Mouse (Mus musculus) Patski (cell line): ENCODE results near the gene Ptprcap. TPM values are rescaled to one million over a fixed set of nuclear protein-coding genes. Genes with fewer than 3 reads are reported as not detected.

ENCODE experiments used
- ATAC-seq: fragments of 100-300 bp; one replicate; pipeline ENCODE4 v1.8.0; 2021
- CTCF ChIA-PET: fragments of 350-600 bp; sonication (Branson Sonifier 250); formaldehyde crosslinking; loops from one replicate; lab custom pipeline; 2022; ENCODE audit warnings: inconsistent platforms; lab: Charles Lee
- POLR2A ChIA-PET: fragments of 350-600 bp; sonication (Branson Sonifier 250); formaldehyde crosslinking; loops from one replicate; lab custom pipeline; 2022; ENCODE audit warnings: antibody characterized with exemption, inconsistent platforms; lab: Charles Lee
- DNase-seq: peaks from one replicate; pipeline ENCODE4 v3.0.0-alpha.2; 2011; ENCODE audit warnings: low read depth, low spot score
- H3K27me3 ChIP-seq: fragments of 371-371 bp; one replicate; pipeline ENCODE4 v1.5.1; 2021
- CTCF ChIP-seq: fragments of 100-300 bp; IDR thresholded peaks from one replicate; pipeline ENCODE4 v1.5.1; 2021
- in situ Hi-C: fragments of 300-500 bp; cut with MboI; formaldehyde crosslinking; loops from 3 replicates; pipeline ENCODE4 v1.11.1; 2018; ENCODE audit warnings: low pct_unique_long_range_greater_than_20kb, mixed read lengths
- polyA plus RNA-seq: library from polyadenylated mRNA; unstranded; gene quantifications from one replicate; pipeline ENCODE4 v1.2.3, GENCODE M21; 2021

Gene Ptprcap
- polyA plus RNA-seq, 1 experiment from 2014 or later: 0.62 TPM

DNA sequence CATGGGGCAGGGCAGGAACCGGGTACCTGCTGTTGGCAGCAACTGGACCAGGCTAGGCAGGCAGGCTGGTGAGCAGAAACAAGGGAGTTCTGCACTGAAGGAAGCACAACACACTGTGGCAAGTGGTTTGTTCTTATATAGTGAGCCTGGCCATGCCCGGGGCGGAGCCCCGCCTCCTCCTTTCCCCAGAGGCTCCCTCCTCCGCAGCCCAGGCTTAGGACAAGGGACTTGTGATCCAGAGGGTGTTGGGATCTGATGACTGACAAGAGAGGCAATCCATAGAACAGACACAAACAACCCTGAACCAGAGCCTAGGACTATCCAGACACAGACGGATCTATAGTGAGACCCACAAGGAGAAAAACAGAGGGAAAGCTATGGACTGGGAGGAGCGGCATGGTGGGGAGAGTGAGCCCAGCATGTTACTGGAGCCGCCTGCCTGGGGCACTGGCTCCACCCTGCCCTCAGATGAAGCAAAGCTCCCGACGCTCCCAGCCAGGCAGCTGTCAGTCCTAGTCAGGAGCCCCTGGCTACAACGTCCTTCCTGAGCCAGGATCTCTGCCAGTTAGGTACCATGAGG, 22.1 kb downstream of the Ptprcap start, which contains the start of gene Carns1:
Carns1 (minus strand) TSS at position 112 of the 580 bp plus-strand sequence.
- in situ Hi-C loops: no loop called here
- CTCF ChIA-PET: interaction anchor here (1.3 to 1.4 kb wide), 2 partner anchors 10 to 17 kb away, joined by 3 read pairs; no protein-coding TSS in a partner anchor
- TF ChIP-seq CTCF: no peak
- POLR2A ChIA-PET: interaction anchor here (1.4 kb wide), 1 partner anchor 10 kb away, joined by 3 read pairs; no protein-coding TSS in a partner anchor
- H3K27me3 ChIP-seq: no peaks in the 10 kb centered on the region
- no peak for DNase-seq
- no peak for ATAC-seq

DNA sequence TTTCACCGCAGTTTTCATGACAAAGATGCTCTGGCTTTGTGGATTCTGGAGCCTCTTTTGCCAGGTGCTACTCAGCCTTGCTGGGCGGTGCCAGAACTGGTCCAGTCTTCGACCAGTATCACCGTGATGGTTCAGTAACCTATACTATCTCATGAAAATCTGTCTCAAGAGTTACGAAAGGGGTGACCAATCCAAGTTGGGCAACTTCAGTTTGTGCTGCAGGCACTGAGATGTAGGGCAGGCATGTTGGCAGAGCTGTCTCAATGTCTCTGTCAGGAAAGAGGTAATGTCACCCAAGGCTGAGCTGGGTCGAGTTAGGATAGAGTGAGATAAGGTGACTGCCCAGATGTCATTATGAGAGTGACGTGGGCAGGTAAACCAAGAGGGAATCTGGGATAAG, 27.0 kb downstream of the Ptprcap start:
- in situ Hi-C loops: no loop called here
- no peaks in the 10 kb centered on the region for H3K27me3 ChIP-seq
- ChIA-PET POLR2A (no interaction called here), CTCF (interaction anchor here (1.7 to 2.4 kb wide), 2 partner anchors 8 to 10 kb away, joined by 4 to 8 read pairs; no protein-coding TSS in a partner anchor)
- no peak for DNase-seq
- TF ChIP-seq CTCF: no peak
- ATAC-seq: no peak

DNA sequence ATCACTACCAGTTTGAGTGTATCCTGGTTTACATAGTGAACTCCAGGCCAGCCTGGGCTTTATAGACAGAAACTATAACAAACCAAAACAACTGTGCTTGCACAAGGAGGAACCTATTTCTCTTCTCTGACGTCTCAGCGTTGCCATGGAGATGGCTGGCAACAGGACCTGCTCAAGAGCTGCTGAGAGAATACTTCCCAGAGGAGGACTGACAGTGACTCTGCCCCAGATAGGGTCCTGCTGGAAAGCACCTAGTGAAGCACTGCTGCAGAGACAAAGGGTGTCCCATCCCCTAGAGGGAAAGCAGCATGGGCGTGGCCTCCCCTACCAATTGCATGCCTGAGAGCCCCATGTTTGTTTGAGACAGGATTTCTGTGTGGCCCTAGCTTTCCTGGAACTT, 28.5 kb downstream of the Ptprcap start:
- DNase-seq: no peak

DNA sequence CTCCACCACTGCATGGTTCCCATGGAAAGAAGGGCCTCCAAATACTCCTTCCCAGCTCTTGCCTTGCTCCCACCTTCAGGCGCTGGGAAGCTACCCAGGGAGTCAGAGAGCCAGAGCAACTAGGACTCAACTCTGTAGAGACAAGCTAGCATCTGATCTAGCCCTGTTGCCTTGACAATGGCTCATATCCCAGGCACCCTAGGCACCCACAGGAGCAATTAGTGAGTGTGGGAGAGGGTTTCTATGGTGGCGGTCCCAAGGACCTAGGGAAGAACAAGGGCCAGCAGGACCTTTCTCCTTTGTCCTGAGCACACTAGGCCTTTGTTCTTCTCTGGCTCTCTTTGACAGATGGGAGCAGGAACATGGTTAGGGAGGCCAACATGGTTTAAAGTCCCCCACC, 30.3 kb downstream of the Ptprcap start:
- in situ Hi-C loops: no loop called here
- no peak for ATAC-seq

More for the DNA sequence above, 28.5 kb downstream of the Ptprcap start:
- in situ Hi-C loops: no loop called here
- no peaks in the 10 kb centered on the region for H3K27me3 ChIP-seq
- ATAC-seq: no peak
- ChIA-PET CTCF (interaction anchor here (1.7 to 2.4 kb wide), 2 partner anchors 10 to 12 kb away, joined by 4 to 8 read pairs; no protein-coding TSS in a partner anchor), POLR2A (interaction anchor here (1.3 to 1.6 kb wide), 2 partner anchors 10 to 20 kb away, joined by 4 to 7 read pairs; partner anchors contain the start of gene Rad9a)
- TF ChIP-seq CTCF: no peak

DNA sequence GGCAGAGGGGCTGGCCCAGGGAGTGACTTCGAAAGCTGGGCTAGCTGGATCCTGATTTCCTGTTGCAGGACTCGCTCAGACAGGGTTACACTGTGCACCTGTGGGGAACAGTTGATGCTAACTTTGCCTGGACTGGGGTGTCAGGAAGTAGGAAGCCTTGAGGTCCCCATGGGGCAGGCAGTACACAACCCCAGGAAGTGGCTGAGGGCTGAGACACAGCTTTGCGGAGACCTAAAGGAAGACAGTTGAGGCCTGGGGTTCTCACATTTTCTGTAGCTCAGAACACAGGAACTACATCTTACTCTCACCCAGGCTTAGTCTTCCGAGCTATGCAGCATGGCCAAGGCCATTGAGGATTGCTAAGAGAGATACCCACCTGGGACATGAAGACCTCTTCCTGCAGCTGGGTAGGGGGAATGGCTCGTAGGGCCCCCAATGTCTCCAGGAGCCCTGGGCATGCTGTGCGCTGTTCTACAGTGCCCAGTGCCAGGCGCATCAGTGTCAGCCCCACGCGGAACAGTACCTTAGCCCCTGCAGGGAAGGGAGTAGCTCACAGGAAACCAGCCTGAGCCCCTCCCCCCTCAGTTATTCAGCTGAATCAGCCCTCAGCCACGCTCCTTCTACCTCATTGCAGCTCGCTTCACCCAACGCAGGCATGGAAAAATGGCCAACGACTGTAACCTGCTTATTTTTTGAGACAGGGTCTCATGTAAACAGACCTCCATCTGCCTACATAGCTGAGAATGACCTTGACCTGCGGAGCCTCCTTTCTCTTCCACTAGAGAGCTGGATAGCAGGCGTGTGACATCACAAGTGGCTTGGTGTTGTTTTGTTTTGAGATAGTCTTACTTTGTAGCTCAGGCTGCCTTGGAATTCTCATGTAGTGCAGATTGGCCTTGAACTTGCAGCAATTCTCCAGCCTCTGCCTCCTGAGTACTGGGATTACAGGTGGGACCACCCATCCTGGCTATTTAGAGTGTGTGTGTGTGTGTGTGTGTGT, 31.9 kb downstream of the Ptprcap start:
- no peak for ATAC-seq
- no peaks in the 10 kb centered on the region for H3K27me3 ChIP-seq
- TF ChIP-seq CTCF: no peak
- CTCF ChIA-PET: interaction anchor here (1.1 kb wide), 1 partner anchor 10 kb away, joined by 3 read pairs; the partner anchor contains the start of gene Carns1
- in situ Hi-C loops: no loop called here
- POLR2A ChIA-PET: interaction anchor here (0.6 to 1.0 kb wide), 2 partner anchors 22 to 135 kb away, joined by 3 read pairs; partner anchors contain the start of gene Rps6kb2
- no peak for DNase-seq

More for the DNA sequence above, 30.3 kb downstream of the Ptprcap start:
- no peak for DNase-seq
- H3K27me3 ChIP-seq: no peaks in the 10 kb centered on the region
- POLR2A ChIA-PET: interaction anchor here (0.6 to 1.5 kb wide), 2 partner anchors 14 to 65 kb away, joined by 3 read pairs; no protein-coding TSS in a partner anchor
- TF ChIP-seq CTCF: no peak
- CTCF ChIA-PET: no interaction called here

DNA sequence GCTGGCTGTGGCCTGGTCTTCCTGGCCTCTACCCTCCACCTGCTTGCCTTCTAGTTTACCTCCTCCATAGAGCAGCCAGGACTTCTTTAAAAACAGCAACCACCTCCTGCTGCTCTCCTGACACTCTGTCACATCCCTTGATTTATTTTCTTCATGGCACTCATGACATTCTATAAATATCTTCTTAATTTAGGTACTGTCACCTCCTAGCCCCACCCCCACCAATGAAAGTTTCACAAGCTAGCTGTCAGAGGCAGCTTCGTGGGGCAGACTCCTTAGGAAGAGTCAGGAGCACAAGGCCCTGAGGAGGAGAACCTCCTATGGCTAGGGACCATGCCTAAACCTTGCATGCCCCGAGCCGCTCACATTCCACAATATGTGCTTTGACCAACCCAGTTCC, 33.9 kb downstream of the Ptprcap start:
- in situ Hi-C loops: no loop called here
- no peaks in the 10 kb centered on the region for H3K27me3 ChIP-seq
- DNase-seq (no peak), ATAC-seq (no peak)
- ChIA-PET CTCF (interaction anchor here (1.2 to 1.7 kb wide), 2 partner anchors 9 to 17 kb away, joined by 4 read pairs; no protein-coding TSS in a partner anchor), POLR2A (no interaction called here)
- TF ChIP-seq CTCF: no peak

DNA sequence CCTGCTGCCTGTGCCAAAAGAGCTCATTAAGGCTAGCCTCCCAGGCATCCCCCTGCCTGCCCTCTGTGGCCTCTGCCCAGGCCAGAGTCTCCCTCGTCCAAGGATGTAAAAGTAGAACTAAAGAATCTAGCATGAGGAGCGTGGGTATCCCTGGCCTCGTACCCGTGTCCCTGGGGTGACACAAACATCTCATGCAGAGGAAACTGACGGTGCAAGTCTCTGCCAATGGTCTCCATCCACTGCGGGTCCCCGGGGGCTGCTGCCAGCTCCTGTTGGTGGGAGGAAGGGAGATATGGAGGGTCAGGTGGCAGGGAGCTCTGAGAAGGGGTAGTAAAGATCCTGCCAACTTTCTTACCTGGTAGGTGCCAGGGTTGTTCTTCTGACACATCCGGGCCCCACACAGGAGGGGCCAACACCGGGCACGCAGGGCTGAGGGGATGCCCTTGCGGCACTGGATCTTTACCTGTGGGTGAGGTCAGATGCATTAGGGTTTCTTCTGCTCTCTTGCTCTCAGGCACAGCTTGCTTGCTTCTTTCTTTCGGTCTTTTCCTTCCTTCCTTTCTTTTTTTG, 35.7 kb downstream of the Ptprcap start:
- CTCF ChIA-PET: interaction anchor here (0.9 kb wide), 1 partner anchor 10 kb away, joined by 3 read pairs; no protein-coding TSS in a partner anchor
- DNase-seq (no peak), ATAC-seq (no peak)
- H3K27me3 ChIP-seq: no peaks in the 10 kb centered on the region
- TF ChIP-seq CTCF: no peak
- POLR2A ChIA-PET: interaction anchor here (1.3 kb wide), 1 partner anchor 10 kb away, joined by 3 read pairs; no protein-coding TSS in a partner anchor
- in situ Hi-C loops: no loop called here

DNA sequence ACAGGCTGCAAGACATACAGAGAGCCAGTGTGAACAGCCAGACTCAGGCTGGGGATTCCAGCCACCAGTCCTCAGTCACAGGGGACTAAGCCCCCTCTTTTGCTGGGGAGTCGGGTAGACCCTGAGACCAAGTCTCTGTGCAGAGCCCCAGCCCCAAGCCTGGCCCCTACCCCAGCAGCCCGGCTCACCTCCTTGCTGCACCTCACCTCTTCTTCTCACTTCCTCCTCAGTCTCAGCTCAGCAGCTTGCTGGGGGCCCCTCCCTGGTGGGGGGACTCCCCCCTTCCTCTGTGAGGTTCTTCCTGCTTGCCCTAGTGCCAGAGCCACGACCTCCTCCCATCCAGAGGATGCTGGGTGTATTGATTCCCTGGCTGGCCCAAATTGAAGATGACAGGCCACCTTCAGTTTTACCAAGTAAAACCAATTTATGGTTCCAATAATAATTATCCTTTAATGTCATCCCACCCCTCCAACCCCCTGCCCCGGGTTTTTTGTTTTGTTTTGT, 37.5 kb downstream of the Ptprcap start, which contains the start of gene Tbc1d10c:
Tbc1d10c (minus strand) TSS at position 454 of the 504 bp plus-strand sequence.
- DNase-seq: no peak
- in situ Hi-C loops: no loop called here
- ChIA-PET POLR2A (interaction anchor here (0.6 to 2.0 kb wide), 2 partner anchors 21 to 157 kb away, joined by 4 to 22 read pairs; no protein-coding TSS in a partner anchor), CTCF (interaction anchor here (2.8 kb wide), 1 partner anchor 18 kb away, joined by 6 read pairs; no protein-coding TSS in a partner anchor)
- TF ChIP-seq CTCF: no peak
- no peaks in the 10 kb centered on the region for H3K27me3 ChIP-seq
- no peak for ATAC-seq

DNA sequence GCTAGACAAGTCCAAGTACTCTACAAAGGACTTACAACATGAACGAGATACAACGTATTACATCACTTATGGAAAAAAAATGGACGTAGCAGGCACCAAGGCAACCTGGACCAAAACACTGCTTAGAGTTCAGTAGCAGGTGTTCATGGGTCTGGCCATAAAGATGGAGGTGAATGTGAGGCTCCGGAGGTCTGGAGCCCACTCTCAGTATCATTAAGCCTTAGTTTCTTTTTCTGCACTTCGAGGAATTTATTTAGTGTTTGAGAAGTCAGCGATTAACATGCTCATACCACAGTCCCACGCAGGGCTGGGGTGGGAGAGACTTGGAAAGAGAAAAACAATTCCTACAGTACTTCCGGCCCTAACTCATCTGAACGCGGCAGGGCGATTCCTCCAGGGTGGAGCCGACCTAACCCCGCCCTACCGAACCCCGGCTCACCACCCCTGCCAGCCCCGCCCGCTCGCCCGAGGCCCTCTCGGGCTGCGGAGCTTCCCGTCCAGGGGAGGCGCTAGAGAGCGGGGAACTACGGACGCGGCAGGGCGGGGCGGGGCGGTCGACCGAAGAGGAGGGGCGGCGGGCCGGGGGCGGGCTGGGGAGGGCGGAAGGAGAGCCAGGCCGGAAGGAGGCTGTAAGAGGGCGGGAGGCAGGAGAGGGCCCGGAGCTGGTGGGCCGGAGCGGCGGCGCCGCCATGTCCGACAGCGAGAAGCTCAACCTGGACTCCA, 38.3 kb downstream of the Ptprcap start, which contains the start of gene Ppp1ca:
Ppp1ca (plus strand) TSS at position 538 of the 723 bp plus-strand sequence.
- DNase-seq (peak; percentile 66), ATAC-seq (peak; percentile 91)
- ChIA-PET POLR2A (interaction anchor here (0.8 to 2.1 kb wide), 8 partner anchors 10 to 62 kb away, joined by 3 to 22 read pairs (median 6); partner anchors contain the start of genes AC109138.7, Clcf1 and Rad9a), CTCF (interaction anchor here (0.5 to 2.8 kb wide), 9 partner anchors 9 to 36 kb away, joined by 3 to 6 read pairs (median 3); no protein-coding TSS in a partner anchor)
- in situ Hi-C loops: no loop called here
- TF ChIP-seq CTCF: no peak
- no peaks in the 10 kb centered on the region for H3K27me3 ChIP-seq
